Mouse (Mus musculus): ENCODE measurements around the gene Has3. TPM values are rescaled to one million over a fixed set of nuclear protein-coding genes. Genes with fewer than 3 reads are reported as not detected.
A peak's percentile ranks its signal among the peaks of the same experiment; 100 is the strongest.
"Not testable (repeated sequence)": the region's sequence is repeated elsewhere in the genome, so short reads cannot be mapped to it uniquely, and the experiment has no call there.

Gene Has3
- total RNA-seq (2021) = under 1 TPM; 0.26 to 0.33 TPM
- long read RNA-seq, experiment 1 = 0 reads
- long read RNA-seq, experiment 2, partial matches to known transcripts = 0 of 1 reads
- long read RNA-seq, experiment 2, other reads (novel, unspliced or antisense) = 1 of 1 reads

DNA sequence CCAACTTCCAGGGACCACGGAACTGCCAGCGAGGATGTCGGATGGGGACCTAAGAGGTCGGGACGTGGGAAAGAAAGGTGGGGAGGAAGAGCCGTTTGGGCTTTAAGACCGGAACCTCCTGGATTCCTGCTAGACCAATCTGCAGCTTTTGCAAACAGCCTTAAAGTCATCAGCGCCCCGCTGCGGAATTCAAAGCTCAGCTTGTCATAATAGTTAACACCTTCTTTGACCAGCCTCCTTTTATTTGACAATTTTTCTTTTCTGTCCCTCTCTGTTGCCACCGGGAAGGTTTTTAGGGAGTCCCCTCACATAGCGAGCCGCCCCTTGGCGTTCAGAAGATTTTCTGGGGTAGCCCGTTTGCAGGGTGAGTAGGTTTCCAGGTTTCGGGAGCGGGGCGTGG, at the start of gene Has3:
Has3 (plus strand) TSS at position 192 of the 400 bp plus-strand sequence.
- DNase-seq (ENCODE audit: low spot score in 2 of 2) = no peak

GRCm38 (mm10) chr8:106820553-106821515, 49.2 kb upstream of the Has3 start:
- DNase-seq (ENCODE audit: low spot score in 2 of 2) = no peak

GRCm38 (mm10) chr8:106828921-106829320, 41.1 kb upstream of the Has3 start:
- DNase-seq (ENCODE audit: low spot score in 2 of 2) = no peak

- no peak for DNase-seq (ENCODE audit: low spot score in 2 of 2)
Measured at GRCm38 (mm10) chr8:106829526-106830045, 40.5 kb upstream of the Has3 start.

DNA sequence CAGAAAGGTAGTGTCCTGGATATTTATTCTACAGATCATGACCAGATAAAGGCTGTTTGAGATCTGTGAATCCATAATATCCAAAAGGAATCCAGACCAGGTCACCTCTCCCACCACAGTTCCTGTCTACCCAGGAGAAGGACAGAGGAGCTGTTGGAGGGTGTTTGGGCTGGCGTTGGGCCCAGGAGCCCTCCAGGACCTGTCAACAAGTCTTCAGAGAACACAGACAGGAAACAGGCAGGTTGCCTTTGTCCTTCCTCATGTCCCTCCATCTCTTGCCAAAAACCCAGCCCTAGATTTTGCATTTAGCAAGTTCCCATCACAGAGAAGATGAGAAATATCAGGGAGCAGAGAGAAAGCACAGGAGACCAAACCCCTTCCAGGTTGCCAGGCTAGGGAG, 35.1 kb upstream of the Has3 start:
- no peak for DNase-seq (ENCODE audit: low spot score in 2 of 2)

DNA sequence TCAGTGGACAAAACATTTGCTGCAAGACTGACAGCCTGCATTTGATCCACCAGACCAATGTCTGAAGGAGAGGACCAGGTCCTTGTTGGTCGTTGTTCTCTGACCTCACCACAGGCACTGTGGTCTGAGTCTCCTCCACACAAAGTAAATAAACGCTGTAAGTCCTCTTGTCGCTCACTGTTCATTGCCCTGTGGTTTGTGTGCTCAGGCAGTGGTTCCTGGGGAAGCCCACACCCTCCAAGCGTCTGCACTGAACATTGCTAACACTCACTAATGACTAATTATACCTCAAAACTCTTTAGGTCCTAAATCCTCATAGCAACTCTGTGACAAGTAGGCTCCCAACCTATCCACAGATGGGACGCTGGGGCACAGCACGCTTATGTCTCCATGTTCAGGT, 33.5 kb upstream of the Has3 start:
- DNase-seq (ENCODE audit: low spot score in 2 of 2) = no peak

GRCm38 (mm10) chr8:106838803-106839202, 31.2 kb upstream of the Has3 start:
- DNase-seq (ENCODE audit: low spot score in 2 of 2) = no peak

- DNase-seq (ENCODE audit: low spot score in 2 of 2) = no peak
Measured at GRCm38 (mm10) chr8:106839209-106840001, 30.6 kb upstream of the Has3 start.

GRCm38 (mm10) chr8:106850034-106850433, 20.0 kb upstream of the Has3 start:
- DNase-seq (ENCODE audit: low spot score in 2 of 2) = no peak

GRCm38 (mm10) chr8:106854534-106855241, 15.4 kb upstream of the Has3 start:
- no peak for DNase-seq (ENCODE audit: low spot score in 2 of 2)

- DNase-seq (ENCODE audit: low spot score in 2 of 2) = no peak
Measured at GRCm38 (mm10) chr8:106855242-106855562, 14.8 kb upstream of the Has3 start.

DNA sequence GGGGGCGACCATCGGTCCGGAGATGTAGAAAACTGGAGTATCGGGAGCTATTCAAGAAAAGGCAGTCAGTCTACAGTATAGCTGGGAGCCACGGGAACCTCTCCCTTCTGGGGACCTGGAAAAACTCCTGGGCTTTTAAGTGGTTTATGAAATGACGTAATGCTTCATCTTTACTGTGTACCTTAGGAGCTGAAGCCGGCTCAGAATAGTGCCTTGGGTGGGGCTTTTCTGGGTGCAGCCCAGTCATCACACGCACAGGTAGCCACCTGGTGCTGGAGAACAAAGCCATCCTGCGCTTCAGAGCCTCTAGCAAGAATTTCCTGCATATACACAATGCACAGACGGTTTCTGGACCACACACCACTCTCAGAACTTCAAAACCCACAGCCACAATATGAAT, 7.2 kb upstream of the Has3 start:
- DNase-seq (ENCODE audit: low spot score in 2 of 2) = no peak

GRCm38 (mm10) chr8:106865354-106865753, 4.7 kb upstream of the Has3 start:
- DNase-seq (ENCODE audit: low spot score in 2 of 2) = no peak

GRCm38 (mm10) chr8:106870537-106871327, 690 bp downstream of the Has3 start:
- peak; percentile 56 to 70 for DNase-seq (ENCODE audit: low spot score in 2 of 2)

DNA sequence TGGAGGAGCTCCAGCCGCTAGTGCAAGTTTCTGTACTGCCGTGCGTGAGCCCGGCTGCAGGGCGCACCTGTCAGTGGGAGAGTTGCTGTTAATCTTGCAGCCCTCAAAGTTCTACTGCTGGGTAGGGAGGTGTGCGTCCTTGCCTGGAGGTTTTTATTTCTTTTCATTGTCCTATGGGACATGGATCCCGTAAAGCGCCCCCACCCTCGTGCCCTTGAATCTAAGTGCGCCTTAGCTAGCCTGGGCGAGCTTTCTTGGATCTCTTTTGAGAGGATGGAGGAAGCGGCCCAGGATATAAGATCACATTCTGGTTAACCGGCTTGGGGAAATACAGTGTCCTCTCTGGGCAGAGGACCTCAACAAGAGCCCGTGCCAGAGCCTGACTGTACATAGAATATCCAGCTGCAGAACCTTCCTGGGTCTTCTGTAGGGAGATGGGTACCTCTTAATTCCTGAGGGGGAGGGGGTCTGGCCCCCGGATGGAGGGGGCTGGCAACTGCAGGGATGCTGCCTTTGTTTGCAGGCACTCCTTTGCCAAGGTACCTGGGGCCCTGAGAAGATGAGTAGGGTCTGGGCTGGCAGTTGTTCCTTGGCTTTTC, 1.4 kb downstream of the Has3 start:
- DNase-seq (ENCODE audit: low spot score in 2 of 2) = no peak

- DNase-seq (ENCODE audit: low spot score in 2 of 2) = peak; percentile 42 to 46
Measured at GRCm38 (mm10) chr8:106871931-106872371, 1.9 kb downstream of the Has3 start.

DNA sequence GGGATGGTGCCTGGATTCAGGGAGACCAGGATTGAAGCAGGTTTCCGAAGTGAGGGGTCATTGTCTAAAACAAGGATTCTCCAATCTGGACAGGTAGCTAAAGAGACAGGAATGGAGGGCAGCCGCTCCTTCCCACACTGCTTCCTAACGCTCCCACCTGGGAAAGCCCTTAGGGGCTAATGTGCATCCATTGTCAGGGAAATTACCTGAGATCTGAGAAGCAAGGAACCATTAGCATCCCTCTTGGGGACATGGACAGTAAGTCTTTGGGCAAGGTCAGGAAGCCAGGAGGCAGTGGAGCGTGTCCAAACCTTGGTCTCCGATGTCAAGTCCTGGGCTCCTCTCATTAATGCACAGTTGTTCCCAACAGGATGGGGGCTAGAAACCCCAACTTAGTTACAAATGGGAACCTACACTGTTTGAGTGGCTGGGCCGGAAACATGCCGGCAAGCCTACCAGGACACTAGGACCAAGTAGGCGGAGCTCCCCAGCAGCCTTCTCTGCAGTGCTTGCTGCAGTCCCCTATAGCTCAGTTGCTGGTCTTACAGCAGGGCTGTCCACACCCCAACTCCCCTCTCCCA, 2.5 kb downstream of the Has3 start:
- DNase-seq (ENCODE audit: low spot score in 2 of 2) = no peak

- no peak for DNase-seq (ENCODE audit: low spot score in 2 of 2)
Measured at GRCm38 (mm10) chr8:106880121-106880707, 10.2 kb downstream of the Has3 start.

GRCm38 (mm10) chr8:106884094-106884493, 14.1 kb downstream of the Has3 start:
- DNase-seq (ENCODE audit: low spot score in 2 of 2) = not testable (repeated sequence)
